Mouse (Mus musculus) T-helper 17 cell (primary cell): ENCODE results near the gene Nrd1.

ENCODE experiments used
- in situ Hi-C, 2 experiments: fragments of 300-600 bp; cut with MboI, MseI; formaldehyde crosslinking; loops; 1 replicate in 1 of 2; 2 replicates in 1 of 2; pipeline ENCODE4 v1.15.1; 2025; ENCODE audit warnings: high pct_unique_total_duplicates in 2 of 2

The Nrd1 gene

GRCm38 (mm10) chr4:108999999-109000950 lies at the start of gene Nrd1:
Nrd1 (plus strand) TSS chr4:109000655.
- in situ Hi-C loops: no loop called here

- in situ Hi-C loops: no loop called here
Measured at GRCm38 (mm10) chr4:108951663-108952062, 48.8 kb upstream of the Nrd1 start.

- in situ Hi-C loops: loop anchor here in 1 of 2 experiments (5.0 kb wide), 1 partner anchor 62 kb away; no protein-coding TSS in a partner anchor
Measured at GRCm38 (mm10) chr4:108959696-108960095, 40.8 kb upstream of the Nrd1 start.

DNA sequence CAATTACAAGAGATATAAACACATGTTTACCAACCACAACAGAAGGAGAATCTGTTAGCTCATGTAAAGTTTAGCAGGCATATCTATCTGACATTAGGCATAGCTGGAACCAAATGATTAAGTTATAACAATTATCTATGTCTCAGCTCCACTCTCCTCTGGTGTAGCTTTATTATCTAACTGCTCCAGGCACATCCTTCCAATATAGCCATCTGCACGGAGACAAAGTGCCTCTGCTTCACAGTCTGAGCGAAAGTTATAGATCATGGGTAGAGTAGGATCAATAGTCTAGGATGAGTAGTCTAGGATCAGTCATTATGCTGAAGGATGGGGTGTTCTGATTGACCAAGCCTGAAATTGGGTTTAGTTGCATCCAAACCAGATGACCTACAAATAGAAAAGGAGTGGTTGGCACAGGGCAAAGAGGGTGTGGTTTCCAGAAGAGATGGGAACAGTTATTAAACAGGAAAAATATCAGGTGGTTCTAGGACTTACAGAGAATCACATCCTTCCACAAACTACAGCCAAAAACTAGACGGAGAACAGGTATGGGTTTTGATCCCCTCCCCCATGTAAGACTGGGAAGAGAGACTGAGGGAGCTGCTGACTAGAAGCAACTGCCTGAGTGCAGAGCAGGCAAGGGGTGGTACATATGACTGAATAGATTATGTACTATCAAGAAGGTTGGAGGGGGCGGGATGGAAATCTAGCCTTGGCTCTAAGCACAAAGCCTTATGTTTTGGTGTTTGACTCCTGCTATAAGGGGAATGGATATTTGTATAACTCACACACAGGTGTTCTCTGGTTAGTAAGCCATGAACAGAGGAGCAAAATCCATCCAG lies 39.6 kb upstream of the Nrd1 start:
- in situ Hi-C loops: loop anchor here in 1 of 2 experiments (5.0 kb wide), 1 partner anchor 64 kb away; no protein-coding TSS in a partner anchor

GRCm38 (mm10) chr4:108963017-108963416 lies 37.4 kb upstream of the Nrd1 start:
- in situ Hi-C loops: loop anchor here in 1 of 2 experiments (5.0 kb wide), 1 partner anchor 66 kb away; no protein-coding TSS in a partner anchor

DNA sequence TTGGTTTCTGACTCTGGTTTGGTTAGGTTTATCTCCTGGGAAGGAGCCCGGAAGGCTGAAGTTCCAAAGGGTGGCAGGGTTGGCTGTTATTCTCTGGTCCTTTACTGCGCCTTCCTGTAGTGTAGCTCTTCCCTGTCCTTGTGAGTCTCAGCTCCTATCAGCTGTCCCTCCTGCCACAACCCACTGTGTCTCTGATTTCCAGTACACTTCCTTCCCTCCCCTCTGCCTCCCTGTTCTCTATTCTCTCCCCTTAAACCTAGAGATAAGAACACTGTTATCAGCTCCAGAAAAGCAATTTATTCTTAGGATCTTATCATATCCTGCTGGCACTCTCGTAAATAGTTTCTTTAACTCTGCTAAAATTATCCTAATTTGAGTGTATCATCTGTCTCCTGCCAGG lies 30.9 kb upstream of the Nrd1 start:
- in situ Hi-C loops: no loop called here

DNA sequence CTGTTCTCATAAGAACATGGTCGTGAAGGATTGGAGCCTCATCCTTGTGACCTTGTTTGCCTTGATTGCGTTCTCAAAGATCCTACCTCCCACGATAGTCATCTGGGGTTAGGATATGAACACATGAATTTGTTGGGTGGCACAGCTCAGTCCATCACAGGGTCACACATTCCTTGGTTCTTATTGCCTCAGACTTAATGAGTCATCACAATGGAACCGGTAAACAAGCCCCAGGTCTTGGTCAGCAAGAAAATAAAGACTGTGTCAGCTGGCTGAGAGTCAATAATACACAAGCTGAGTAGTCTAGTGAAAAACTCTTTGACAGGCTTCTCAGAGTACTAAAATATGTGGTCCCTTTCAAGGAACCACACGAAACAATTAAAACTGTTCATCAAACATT lies 29.4 kb upstream of the Nrd1 start:
- in situ Hi-C loops: no loop called here

- in situ Hi-C loops: loop anchor here (5.0 kb wide), 3 partner anchors 59 to 179 kb away; no protein-coding TSS in a partner anchor
Measured at GRCm38 (mm10) chr4:108976458-108977071, 23.9 kb upstream of the Nrd1 start.

DNA sequence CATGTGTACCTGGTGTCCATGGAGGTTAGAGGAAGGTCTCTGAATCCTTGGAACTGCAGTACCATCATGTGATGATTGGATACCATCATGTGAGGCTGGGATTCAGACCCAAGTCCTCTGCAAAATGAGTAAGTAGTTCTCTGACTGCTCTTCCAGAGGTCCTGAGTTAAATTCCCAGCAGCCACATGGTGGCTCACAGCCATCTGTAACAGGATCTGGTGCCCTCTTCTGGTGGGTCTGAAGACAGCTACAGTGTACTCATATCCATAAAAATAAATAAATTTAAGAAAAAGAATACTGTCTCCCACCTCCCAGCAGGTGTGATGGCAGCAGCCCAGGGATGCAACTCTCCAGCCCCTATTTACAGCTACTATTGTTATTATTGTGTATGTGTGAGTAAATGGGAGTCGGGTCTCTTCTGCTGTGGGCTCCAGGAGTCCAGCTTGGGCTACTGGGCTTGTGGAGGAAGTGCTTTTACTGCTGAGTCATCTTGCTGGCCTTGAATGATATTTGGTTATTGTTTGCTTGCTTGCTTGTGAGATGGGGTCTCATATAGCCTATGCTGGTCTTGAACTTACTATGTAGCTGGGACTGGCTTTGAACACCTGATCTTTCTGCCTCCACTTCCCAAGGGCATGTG lies 13.5 kb upstream of the Nrd1 start:
- in situ Hi-C loops: no loop called here

GRCm38 (mm10) chr4:108987473-108987842 lies 13.0 kb upstream of the Nrd1 start:
- in situ Hi-C loops: no loop called here

GRCm38 (mm10) chr4:108989430-108989829 lies 11.0 kb upstream of the Nrd1 start:
- in situ Hi-C loops: no loop called here

DNA sequence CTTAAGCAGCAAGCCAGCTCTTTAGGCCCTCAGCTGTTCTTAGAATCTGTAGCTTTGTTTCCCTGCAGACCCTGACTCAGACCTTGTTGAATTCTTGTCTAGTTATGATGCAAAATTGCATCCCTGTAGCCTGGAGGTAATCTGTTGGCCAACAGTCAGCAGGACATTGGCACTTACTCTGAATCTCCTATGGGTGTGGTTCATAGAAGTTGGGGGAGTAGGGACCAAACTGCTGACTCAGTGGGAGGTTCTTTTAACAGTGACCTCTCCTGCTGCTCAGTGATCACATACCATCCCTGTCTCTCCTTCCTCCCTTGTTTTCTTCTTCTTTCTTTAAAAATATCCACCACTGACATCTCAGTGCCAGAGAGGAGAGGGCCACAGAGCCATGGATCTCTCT lies 10.4 kb upstream of the Nrd1 start:
- in situ Hi-C loops: no loop called here

DNA sequence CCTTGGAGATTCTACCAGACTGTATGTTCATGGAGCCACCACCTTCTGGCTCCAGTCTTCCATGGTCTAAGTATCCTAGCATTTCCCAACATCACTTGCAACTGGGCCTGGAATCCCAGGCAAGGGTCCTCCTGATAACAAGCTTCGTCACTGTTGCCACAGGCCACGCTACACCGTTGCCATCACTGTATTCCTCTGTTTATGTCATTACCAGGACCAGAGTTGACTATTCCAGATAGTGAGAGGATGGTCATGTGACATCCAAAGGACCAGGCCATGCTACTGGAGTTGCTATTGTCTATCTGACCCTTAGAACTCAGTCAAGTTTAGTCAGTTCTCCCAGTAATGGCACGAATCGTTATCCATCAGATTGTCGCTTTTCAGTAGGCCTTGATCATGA lies 9.9 kb upstream of the Nrd1 start:
- in situ Hi-C loops: no loop called here

DNA sequence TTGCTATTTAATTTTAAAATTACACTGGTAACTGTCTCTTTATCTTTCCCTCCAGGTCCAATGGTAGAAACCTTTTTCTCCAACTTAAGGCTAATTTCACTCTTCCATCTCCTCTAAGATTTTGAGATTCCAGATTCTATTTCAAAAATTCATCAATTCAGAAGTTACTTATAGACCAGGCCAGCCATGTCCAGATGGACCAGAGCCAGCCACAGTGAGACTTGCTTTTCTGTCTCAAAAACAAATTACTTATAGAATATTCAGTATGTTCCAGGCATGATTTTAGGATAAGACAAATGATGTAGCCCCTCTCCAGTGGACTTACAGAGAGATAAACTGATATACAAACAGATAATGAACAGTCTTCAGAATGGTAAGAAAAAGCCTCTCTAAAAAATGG lies 8.6 kb upstream of the Nrd1 start:
- in situ Hi-C loops: no loop called here

DNA sequence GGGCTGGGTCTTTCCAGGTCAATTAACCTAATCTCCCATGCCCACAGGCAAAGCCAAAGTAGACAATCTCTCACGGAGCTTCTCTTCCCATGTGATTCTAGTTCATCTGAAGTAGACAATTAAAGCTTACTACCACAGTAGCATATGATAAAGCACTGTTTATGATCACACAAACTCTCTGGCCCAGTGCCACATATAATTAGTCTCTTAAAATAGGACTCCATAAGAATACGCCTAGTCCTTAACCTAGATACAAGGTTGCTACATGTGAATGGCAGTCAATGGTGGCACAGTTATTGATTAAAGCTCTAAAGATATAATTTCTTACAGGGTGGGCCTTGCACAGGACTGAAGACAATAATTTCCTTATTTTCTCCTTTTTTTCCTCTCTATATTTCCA lies 7.5 kb upstream of the Nrd1 start:
- in situ Hi-C loops: no loop called here

- in situ Hi-C loops: no loop called here
Measured at GRCm38 (mm10) chr4:109000961-109001360, 506 bp downstream of the Nrd1 start.

DNA sequence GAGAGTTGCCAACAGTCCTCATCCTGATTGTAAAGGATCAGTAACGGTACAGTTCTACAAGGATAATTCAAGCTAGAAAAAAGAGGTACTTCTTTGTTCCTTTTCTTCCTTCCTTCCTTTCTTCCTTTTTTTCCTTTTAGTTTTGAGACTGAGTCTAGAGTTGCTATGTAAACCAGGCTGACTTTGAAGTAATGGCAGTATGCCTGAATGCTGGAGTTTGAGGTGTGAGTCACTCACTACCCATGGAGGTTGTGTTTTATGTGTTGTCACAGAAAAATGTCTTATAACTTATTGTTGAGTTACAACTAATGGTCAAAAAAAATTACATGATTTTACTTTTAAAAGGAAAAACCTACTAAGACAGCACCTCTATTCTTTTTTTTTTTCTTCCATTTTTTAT lies 7.6 kb downstream of the Nrd1 start:
- in situ Hi-C loops: no loop called here

GRCm38 (mm10) chr4:109014091-109014490 lies 13.6 kb downstream of the Nrd1 start:
- in situ Hi-C loops: no loop called here

GRCm38 (mm10) chr4:109017441-109017840 lies 17.0 kb downstream of the Nrd1 start:
- in situ Hi-C loops: no loop called here

DNA sequence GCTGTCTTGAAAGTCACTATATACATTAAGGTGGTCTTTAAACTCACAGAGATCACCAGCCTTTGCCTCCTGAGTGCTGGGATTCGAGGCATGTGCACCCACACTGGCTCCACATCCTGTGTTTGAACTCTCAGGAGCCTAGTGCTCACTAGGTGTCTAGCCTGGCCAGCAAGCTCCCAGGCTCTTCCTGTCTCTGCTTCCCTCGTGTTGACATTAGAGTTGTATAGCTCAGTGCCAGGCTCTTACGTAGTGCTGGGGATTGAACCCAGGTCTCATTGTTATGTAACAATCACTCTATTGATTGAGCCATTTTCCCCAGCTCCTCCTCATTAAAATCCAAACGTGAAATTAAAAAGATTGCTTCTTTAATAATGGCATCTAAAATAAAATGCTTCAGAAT lies 18.8 kb downstream of the Nrd1 start:
- in situ Hi-C loops: no loop called here

DNA sequence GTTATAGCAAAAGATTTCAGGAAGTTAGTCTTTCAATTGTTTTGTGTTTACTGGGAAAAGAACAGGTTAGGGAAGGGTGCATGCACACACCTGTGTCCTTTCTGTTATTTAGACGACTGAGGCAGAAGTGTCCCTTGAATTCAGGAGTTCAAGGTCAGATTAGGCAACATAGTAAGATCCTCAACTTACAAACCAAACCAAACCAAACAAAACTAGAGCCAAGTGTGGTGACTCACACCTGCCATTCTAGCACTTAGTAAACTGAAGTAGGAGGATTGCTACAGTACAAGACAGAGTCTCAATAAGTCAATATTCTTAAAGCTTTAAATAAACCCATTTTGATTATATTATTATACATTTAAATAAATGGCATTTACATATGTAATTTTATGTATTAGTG lies 21.5 kb downstream of the Nrd1 start:
- in situ Hi-C loops: no loop called here
